Mouse (Mus musculus) monocyte, adult 5-6 weeks (primary cell): ENCODE results near the gene Rbsn. TPM values are rescaled to one million over a fixed set of nuclear protein-coding genes. Genes with fewer than 3 reads are reported as not detected.

Experiments
- ATAC-seq: fragments of 153-309, 156-312 bp; replicated peaks from 2 replicates; pipeline ENCODE4 v1.8.0; 2017; ENCODE audit warnings: mild to moderate bottlenecking; ENCODE audit not compliant: low TSS enrichment, insufficient number of reproducible peaks, severe bottlenecking, poor library complexity, low FRiP score
- total RNA-seq: library from RNA; stranded (forward); fragments of 200-1000, 200-491, 200-594 nt; gene quantifications from 3 replicates; pipeline ENCODE4 v1.2.3, GENCODE M21; 2017

Rbsn gene
- 22.6 to 29.9 TPM (median 27.0 TPM) in 3 replicates for total RNA-seq

- peak; percentile 96 for ATAC-seq
Measured at GRCm38 (mm10) chr6:92214773-92215449, at the start of gene Rbsn. Gene Rbsn, minus strand, starts transcription at chr6:92214925.

DNA sequence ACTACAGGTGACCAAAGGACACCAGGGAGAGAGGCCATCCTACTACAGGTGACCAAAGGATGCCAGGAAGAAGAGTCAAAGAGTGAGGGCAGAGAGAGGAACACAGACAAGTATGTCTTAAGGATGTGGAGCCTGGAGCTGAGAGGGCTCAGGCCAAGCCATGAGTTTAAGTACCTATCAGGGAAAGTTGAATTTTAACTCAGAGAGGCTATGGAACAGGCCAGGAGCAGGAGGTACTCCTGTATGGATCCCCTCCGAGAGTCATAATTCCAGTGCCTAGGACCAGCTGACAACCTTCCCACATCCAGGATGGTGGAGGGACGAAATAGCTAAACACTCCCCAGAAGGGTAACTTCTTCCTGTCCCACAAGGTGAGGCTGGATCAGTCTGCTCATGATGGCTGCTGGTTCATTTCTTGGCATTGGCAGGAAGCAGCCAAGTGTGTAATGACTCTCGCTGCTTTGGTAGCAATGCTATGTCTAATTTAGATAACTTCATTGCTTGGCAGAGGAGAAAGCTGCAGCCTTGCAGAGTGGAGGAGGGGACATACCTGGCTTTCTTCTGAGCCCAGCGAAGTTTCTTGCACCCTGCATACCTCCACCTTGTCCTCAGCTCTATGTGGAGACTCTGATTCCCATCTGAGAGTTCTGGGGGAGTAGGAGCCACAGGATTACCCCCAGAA is 46.6 kb upstream of the Rbsn start:
- ATAC-seq = no peak

- ATAC-seq = no peak
Measured at GRCm38 (mm10) chr6:92255346-92255745, 40.6 kb upstream of the Rbsn start.

- ATAC-seq = no peak
Measured at GRCm38 (mm10) chr6:92253253-92253870, 38.6 kb upstream of the Rbsn start.

DNA sequence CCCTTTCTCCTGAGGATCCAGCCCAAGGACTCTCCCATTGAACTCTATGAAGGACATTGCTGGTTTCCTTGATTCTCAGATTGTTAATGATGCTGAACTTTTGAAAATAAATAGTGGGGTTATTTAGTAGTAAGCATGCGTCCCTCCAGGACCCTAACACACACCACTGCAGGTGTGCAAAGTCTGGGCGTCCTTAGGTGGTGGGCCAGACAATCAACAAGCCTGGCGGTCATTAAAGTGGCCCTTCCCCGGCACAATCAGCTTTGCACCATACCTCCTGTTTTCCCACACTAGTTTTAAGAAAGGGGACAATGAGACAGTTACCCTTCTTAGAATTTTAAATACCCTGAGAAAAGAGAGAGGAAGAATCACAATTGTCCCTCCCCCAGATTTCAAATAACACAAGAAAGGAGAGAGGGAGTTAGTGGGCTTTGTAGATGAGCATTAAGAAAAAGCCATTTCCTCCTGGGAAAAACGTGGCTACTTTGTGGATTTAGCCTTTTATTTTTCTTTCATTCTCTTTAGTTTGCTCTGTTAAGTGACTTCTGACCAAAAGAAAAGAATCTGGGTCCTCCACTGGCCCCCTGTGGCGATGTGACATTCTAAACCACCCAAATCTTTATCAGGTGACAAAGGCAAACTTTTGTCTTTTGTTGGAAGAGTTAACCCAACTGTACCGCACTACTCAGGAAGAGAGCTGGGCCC is 32.6 kb upstream of the Rbsn start:
- ATAC-seq = no peak

DNA sequence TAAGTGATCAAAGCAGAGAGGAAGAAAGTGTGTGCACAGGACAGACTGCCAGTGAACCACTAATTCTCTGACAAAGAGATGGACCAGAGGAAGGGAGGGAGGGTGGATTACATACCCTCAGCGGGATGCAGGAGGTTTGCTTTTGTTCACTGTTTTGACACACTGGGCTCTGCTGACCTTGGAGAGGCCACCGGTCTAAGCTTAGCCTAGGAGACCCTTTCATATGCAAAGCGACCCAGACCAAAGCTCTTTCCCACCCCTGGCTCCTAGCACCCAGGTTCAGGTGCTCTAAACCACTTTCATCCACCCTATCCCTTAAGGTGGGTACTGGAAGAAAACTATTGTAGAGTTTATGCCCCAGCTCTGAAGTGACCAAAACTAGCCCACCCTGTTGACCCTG is 31.6 kb upstream of the Rbsn start:
- no peak for ATAC-seq

GRCm38 (mm10) chr6:92244591-92244990 is 29.9 kb upstream of the Rbsn start, which contains the start of gene Trh:
Gene Trh, minus strand, starts transcription at chr6:92244650.
- no peak for ATAC-seq

GRCm38 (mm10) chr6:92241178-92241906 is 26.6 kb upstream of the Rbsn start:
- ATAC-seq = no peak

GRCm38 (mm10) chr6:92235036-92235435 is 20.3 kb upstream of the Rbsn start:
- ATAC-seq = no peak

GRCm38 (mm10) chr6:92231762-92232161 is 17.0 kb upstream of the Rbsn start:
- ATAC-seq = no peak

DNA sequence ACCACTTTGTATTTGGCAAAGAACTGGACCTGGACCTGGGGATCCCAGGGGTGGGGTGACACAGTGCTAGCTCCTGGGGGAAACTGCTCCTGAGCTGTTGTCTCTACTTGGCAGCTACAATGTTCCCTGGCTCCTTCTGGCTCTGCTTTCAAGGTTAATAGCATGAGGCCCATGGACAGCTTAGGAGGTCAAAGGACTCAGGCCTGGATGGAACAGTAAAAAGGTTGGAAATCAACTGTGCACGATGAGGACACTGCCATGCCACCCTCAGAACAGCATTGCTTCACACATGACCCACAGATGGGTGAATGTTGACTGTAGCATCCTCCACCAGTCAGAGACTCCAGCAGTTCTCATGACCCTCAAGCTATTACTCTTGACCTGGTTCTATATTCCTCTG is 16.6 kb upstream of the Rbsn start:
- no peak for ATAC-seq

DNA sequence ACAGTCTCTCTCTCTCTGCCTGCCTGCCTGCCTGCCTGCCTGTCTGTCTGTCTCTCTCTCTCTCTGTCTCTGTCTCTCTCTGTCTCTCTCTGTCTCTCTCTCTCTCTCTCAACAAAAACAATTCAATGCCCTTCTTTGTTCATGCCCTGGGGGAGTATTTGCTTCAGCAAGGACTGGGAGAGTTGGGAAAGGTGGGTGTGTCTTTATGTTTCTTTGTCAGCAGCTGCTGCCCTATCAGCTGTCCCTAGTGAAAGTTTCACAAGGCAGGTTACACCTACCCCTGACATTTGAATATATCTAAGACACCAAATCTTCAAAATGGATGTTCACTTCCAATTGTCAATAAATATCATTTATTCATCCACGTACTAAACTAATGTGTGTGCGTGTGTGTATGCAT is 14.9 kb upstream of the Rbsn start:
- ATAC-seq = no peak

GRCm38 (mm10) chr6:92229103-92229502 is 14.4 kb upstream of the Rbsn start:
- no peak for ATAC-seq

DNA sequence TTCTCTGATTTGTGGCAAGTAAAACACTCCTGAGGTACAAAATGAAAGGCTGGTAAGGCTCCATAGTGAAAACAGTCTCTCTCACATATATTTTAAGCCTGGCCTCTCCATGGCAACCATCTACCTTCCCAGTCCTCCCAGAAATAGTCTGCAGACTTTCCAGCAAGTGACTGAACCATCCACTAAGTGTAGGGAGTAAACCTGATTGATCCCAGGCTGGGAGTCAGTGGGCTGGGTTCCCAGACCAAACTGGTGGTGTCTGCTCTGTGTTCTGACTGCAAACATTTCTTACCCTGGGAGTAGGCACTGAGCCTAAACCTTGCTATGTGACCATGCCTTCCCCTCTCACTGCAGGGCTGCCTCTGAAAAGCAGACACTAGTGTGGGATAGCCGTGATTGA is 10.3 kb upstream of the Rbsn start:
- no peak for ATAC-seq

GRCm38 (mm10) chr6:92222021-92222420 is 7.3 kb upstream of the Rbsn start:
- ATAC-seq = no peak

DNA sequence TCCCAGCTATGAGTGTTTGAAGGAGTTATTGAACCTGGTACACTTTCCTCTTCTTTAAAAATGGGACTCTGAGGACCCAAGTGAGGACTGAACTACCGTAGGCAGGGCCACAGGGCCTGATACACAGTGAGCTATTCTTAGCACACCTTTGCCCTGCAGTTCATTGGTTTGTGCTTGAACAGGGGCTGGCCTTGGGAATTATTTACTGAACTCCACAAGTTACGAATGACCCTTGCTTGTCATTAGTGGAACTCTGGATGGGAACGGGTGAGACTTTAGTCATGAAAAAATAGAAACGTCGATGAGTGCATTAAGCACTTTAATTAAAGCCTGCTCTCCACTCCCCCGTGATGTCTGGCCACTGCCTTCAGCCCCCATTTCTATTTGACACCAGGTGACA is 6.9 kb upstream of the Rbsn start:
- no peak for ATAC-seq

DNA sequence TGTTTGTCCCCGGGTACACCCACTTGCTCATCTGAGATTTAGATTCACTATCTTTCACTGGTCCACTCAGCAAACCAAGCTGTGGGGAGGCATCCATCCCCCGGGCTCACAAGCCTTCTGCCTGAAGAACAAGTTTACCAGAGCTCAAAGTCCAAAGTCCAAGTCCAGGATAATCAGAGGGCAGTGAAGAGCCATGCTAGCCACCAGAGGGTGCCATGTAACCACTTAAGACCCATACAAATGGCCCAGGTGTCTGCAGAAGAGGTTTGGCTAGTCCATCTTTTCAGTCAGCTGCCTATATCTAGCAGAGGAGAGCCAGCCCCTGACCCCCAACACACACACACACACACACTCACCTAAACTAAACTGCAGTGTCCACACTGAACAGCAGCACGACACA is 4.7 kb upstream of the Rbsn start:
- no peak for ATAC-seq

DNA sequence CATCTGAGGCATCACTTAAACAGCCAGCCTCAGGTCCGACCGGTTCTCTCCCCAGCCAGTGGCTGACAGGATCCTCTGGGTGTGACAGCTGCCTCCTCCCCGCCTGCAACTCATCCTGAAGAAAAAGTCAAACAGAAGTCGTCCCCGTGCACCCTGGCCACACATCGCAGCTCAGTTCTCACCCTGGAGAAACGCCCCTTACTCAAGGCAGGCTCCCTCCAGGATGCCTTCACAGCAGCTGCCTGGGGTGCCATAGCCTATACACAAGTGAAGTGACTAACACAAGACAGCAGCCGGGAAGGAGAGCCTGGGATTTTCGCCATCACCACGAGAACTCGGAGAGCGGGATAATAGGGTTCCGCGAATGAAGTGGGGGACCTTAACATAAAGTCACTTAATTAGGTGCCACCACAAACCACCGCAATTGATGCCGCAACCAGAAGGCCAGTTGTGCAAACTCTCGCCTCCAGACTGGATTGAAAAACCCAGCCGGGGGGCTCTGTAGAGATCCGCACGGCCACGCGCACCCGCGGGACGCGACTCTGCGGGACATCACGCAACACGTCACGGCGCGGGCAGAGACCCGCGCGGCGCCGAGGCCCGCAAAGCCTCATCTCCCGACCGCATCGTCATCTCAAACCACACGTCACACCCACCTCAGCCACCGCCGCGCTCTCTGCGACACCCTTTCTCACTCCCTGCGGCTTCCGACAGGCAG is 511 bp downstream of the Rbsn start:
- ATAC-seq = peak; percentile 8; the same call in 1 of the 2 replicates
